Mouse (Mus musculus): ENCODE data around the gene Fpr1. TPM values are rescaled to one million over a fixed set of nuclear protein-coding genes. Genes with fewer than 3 reads are reported as not detected.
"Not testable (repeated sequence)": the region's sequence is repeated elsewhere in the genome, so short reads cannot be mapped to it uniquely, and the experiment has no call there.

Gene Fpr1
- polyA plus RNA-seq (2015; fragmentation: Nextera tagmentation; extraction: Ambion mirVana) = 1.7 TPM in 2 replicates

GRCm38 (mm10) chr17:17883840-17884239 is at the start of gene Fpr1:
Gene Fpr1 (minus strand): TSS chr17:17883940.
- no peaks in the 10 kb centered on the region for H3K4me1 ChIP-seq (replicated peaks; ENCODE audit: control insufficient read depth, insufficient read depth, low read length)
- H3K9ac ChIP-seq (ENCODE audit: low read length) = no peak within 1 kb of the TSS
- no peak within 1 kb of the TSS for H3K27ac ChIP-seq (ENCODE audit: low read length)
- H3K9me3 ChIP-seq (ENCODE audit: control insufficient read depth, low read length) = no peaks in the 10 kb centered on the region
- H3K27me3 ChIP-seq (ENCODE audit: control insufficient read depth, insufficient read depth, low read depth, low read length) = no peaks in the 10 kb centered on the region
- H3K4me3 ChIP-seq (ENCODE audit: low read length) = no peak within 1 kb of the TSS
- no peak for ATAC-seq (ENCODE audit: low read depth)
- no peak within 1 kb of the TSS for H3K4me2 ChIP-seq (ENCODE audit: low read depth, low read length)
- WGBS = 38% methylated on average over 1 of the region's 1 CpGs
- H3K36me3 ChIP-seq (ENCODE audit: control insufficient read depth, insufficient read depth, low read length) = no peaks in the 10 kb centered on the region

DNA sequence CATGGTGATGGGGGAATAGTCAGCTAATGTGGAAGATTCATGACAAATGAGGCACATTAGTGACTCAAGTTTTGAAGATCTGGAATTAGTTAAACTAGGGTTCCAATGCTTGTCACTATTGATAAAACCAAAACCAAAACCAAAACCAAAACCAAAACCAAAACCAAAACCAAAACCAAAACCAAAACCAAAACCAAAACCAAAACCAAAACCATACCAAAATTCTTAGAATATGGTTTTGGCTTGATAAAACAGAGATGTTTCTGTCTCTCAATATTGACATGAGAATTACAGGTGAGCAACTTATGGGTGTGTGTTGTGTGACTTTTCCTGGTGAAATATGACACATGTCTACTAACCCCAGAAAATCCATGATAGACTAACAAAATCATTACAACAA is 34.0 kb upstream of the Fpr1 start:
- H3K9ac ChIP-seq (ENCODE audit: low read length) = no peak overlapping the region
- no peaks in the 10 kb centered on the region for H3K4me1 ChIP-seq (replicated peaks; ENCODE audit: control insufficient read depth, insufficient read depth, low read length)
- ATAC-seq (ENCODE audit: low read depth) = no peak
- H3K27me3 ChIP-seq (ENCODE audit: control insufficient read depth, insufficient read depth, low read depth, low read length) = no peaks in the 10 kb centered on the region
- no peak overlapping the region for H3K4me3 ChIP-seq (ENCODE audit: low read length)
- H3K9me3 ChIP-seq (ENCODE audit: control insufficient read depth, low read length) = no peaks in the 10 kb centered on the region
- no peaks in the 10 kb centered on the region for H3K36me3 ChIP-seq (ENCODE audit: control insufficient read depth, insufficient read depth, low read length)
- H3K4me2 ChIP-seq (ENCODE audit: low read depth, low read length) = no peak overlapping the region
- no peak overlapping the region for H3K27ac ChIP-seq (ENCODE audit: low read length)

DNA sequence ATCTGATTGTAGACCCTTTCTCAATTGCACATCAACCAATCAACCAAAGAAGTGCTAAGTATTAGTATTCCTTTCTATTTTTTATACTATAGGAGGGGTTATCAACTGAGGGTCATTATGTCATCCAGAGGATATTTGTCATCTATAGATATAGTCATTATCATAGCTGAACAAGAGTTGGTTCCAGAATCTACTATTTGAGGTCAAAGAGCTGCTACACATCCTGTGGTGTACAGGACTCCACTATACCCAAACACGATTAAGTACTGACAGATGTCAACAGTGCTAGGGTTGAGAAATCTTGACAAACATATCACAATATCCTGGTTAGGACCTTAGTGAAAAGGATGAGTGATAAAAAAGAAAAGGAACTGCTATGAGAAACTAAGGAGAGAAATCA is 33.6 kb upstream of the Fpr1 start:
- Histone ChIP-seq H3K9me3 (ENCODE audit: control insufficient read depth, low read length) (no peaks in the 10 kb centered on the region), H3K4me3 (ENCODE audit: low read length) (no peak overlapping the region), H3K27ac (ENCODE audit: low read length) (no peak overlapping the region), H3K4me1 (replicated peaks; ENCODE audit: control insufficient read depth, insufficient read depth, low read length) (no peaks in the 10 kb centered on the region), H3K4me2 (ENCODE audit: low read depth, low read length) (no peak overlapping the region), H3K36me3 (ENCODE audit: control insufficient read depth, insufficient read depth, low read length) (no peaks in the 10 kb centered on the region), H3K27me3 (ENCODE audit: control insufficient read depth, insufficient read depth, low read depth, low read length) (no peaks in the 10 kb centered on the region), H3K9ac (ENCODE audit: low read length) (no peak overlapping the region)
- no peak for ATAC-seq (ENCODE audit: low read depth)
- 76% methylated on average over 1 of the region's 1 CpGs for WGBS

DNA sequence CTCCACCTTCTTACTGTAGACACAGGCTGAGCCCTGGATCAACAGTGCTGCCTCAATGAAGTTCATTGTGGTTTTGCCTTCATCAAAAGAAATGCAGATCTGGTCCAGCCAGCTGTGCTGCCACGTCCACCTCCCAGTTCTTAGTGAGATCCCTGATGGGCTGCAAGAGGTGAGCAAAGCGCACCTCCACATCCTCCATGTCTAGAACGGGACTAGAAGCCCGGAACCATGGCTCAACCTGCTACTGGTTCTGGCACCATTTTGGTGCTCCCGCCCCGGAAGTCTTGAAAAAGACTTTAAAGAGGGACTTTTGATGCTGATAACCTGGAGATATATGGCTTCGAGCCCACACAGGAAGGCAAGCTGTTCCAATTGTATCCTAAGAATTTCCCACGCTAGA is 28.9 kb upstream of the Fpr1 start:
- 79% methylated on average over 8 of the region's 8 CpGs for WGBS
- not testable (repeated sequence) for H3K27ac ChIP-seq (ENCODE audit: low read length); ATAC-seq (ENCODE audit: low read depth); H3K4me3 ChIP-seq (ENCODE audit: low read length); H3K4me1 ChIP-seq (replicated peaks; ENCODE audit: control insufficient read depth, insufficient read depth, low read length); H3K4me2 ChIP-seq (ENCODE audit: low read depth, low read length); H3K9me3 ChIP-seq (ENCODE audit: control insufficient read depth, low read length); H3K27me3 ChIP-seq (ENCODE audit: control insufficient read depth, insufficient read depth, low read depth, low read length); H3K36me3 ChIP-seq (ENCODE audit: control insufficient read depth, insufficient read depth, low read length); H3K9ac ChIP-seq (ENCODE audit: low read length)

DNA sequence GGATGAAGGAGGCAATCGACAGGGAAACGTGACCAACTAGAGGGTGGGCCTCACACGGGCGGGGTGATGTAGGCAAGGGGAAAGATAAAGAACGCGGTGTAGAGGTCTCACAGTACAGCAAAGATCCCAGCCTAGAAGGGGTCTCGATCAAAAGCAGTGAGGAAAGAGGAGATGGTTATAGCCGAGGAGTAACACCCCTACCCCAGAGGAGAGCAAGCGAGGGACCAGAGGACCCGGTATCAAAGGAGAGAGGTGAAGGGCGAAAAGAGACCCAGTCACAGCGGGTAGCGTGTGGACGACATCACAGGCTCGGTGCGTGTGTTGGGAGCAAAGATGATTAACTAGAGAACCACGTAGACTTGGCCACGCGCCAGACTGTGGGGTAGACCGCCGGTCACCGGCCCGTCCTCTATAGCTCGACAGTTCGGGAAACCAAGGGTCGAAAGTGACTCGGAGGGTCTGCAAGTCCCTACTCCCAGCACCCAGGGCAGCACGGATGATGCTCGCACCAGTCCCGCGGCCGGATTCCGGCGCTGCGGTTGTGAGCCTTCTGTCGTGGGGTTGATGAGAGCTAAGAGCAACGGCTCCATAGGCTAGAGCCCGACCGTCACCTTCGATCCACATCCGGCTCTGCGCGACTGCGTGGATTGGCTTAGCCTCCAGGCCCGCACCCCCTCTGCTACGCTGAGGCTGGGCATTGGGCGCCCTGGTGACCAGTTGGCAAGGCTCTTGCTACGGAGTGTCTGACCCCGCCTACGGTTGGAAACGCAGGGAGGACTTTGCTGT is 26.1 kb upstream of the Fpr1 start:
- H3K36me3 ChIP-seq (ENCODE audit: control insufficient read depth, insufficient read depth, low read length) = no peaks in the 10 kb centered on the region
- H3K4me3 ChIP-seq (ENCODE audit: low read length) = peak overlapping the region; percentile 41
- peak overlapping the region; percentile 58 for H3K4me2 ChIP-seq (ENCODE audit: low read depth, low read length)
- H3K4me1 ChIP-seq (replicated peaks; ENCODE audit: control insufficient read depth, insufficient read depth, low read length) = no peaks in the 10 kb centered on the region
- no peak overlapping the region for H3K27ac ChIP-seq (ENCODE audit: low read length)
- WGBS = 17% methylated on average over 51 of the region's 51 CpGs
- peak; percentile 100 for ATAC-seq (ENCODE audit: low read depth)
- no peaks in the 10 kb centered on the region for H3K27me3 ChIP-seq (ENCODE audit: control insufficient read depth, insufficient read depth, low read depth, low read length)
- H3K9ac ChIP-seq (ENCODE audit: low read length) = peak overlapping the region; percentile 38
- no peaks in the 10 kb centered on the region for H3K9me3 ChIP-seq (ENCODE audit: control insufficient read depth, low read length)

DNA sequence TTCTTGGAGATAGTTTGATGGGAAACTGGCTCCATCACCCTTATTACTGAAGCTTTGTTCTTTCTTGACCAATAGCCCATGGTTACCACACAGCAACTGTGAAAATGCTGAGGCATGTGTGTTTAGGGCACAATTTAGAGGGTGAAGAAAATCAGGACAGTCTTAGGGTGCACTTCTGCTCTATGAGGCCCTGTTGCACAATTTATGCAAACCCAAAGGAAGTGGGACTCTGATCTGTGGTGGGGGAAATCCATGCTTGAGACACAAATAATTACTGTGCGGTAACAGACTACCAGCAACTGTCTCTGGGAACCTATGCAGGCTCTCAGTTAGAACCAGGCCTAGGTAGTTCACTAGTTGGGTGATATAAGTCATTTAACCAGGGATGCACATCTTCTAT is 17.0 kb upstream of the Fpr1 start:
- ATAC-seq (ENCODE audit: low read depth) = no peak
- no peak overlapping the region for H3K9ac ChIP-seq (ENCODE audit: low read length)
- H3K9me3 ChIP-seq (ENCODE audit: control insufficient read depth, low read length) = no peaks in the 10 kb centered on the region
- H3K4me1 ChIP-seq (replicated peaks; ENCODE audit: control insufficient read depth, insufficient read depth, low read length) = no peaks in the 10 kb centered on the region
- WGBS = 80% methylated on average over 1 of the region's 1 CpGs
- H3K4me2 ChIP-seq (ENCODE audit: low read depth, low read length) = no peak overlapping the region
- no peaks in the 10 kb centered on the region for H3K27me3 ChIP-seq (ENCODE audit: control insufficient read depth, insufficient read depth, low read depth, low read length)
- H3K27ac ChIP-seq (ENCODE audit: low read length) = no peak overlapping the region
- H3K4me3 ChIP-seq (ENCODE audit: low read length) = no peak overlapping the region
- H3K36me3 ChIP-seq (ENCODE audit: control insufficient read depth, insufficient read depth, low read length) = no peaks in the 10 kb centered on the region

DNA sequence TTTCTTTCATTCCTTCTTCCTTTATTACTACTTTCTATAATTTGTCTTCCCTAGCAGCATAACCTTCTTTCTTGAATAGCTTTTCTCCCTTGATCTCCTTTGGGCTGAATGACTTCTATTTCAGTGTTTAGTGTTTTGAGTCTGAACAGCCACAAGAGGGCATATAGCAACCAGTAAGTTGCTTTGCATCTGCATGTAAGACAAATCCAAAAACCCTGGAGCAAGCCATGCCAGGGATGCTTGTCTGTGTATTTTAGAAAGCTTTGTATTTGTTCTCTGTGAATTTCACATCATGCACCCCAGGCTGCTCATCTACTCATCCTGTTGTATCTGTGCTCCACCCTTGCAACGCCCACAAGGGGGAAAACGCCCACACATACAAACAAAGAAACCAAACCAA is 15.5 kb upstream of the Fpr1 start:
- no peak overlapping the region for H3K4me2 ChIP-seq (ENCODE audit: low read depth, low read length)
- H3K9me3 ChIP-seq (ENCODE audit: control insufficient read depth, low read length) = no peaks in the 10 kb centered on the region
- H3K9ac ChIP-seq (ENCODE audit: low read length) = no peak overlapping the region
- no peaks in the 10 kb centered on the region for H3K27me3 ChIP-seq (ENCODE audit: control insufficient read depth, insufficient read depth, low read depth, low read length)
- 71% methylated on average over 2 of the region's 2 CpGs for WGBS
- no peak overlapping the region for H3K4me3 ChIP-seq (ENCODE audit: low read length)
- H3K36me3 ChIP-seq (ENCODE audit: control insufficient read depth, insufficient read depth, low read length) = no peaks in the 10 kb centered on the region
- no peak overlapping the region for H3K27ac ChIP-seq (ENCODE audit: low read length)
- ATAC-seq (ENCODE audit: low read depth) = no peak
- no peaks in the 10 kb centered on the region for H3K4me1 ChIP-seq (replicated peaks; ENCODE audit: control insufficient read depth, insufficient read depth, low read length)

GRCm38 (mm10) chr17:17896039-17896438 is 12.3 kb upstream of the Fpr1 start:
- no peaks in the 10 kb centered on the region for H3K9me3 ChIP-seq (ENCODE audit: control insufficient read depth, low read length)
- no peaks in the 10 kb centered on the region for H3K4me1 ChIP-seq (replicated peaks; ENCODE audit: control insufficient read depth, insufficient read depth, low read length)
- no peak overlapping the region for H3K4me3 ChIP-seq (ENCODE audit: low read length)
- no peak for ATAC-seq (ENCODE audit: low read depth)
- H3K27ac ChIP-seq (ENCODE audit: low read length) = no peak overlapping the region
- no peak overlapping the region for H3K4me2 ChIP-seq (ENCODE audit: low read depth, low read length)
- H3K9ac ChIP-seq (ENCODE audit: low read length) = no peak overlapping the region
- no peaks in the 10 kb centered on the region for H3K36me3 ChIP-seq (ENCODE audit: control insufficient read depth, insufficient read depth, low read length)
- no peaks in the 10 kb centered on the region for H3K27me3 ChIP-seq (ENCODE audit: control insufficient read depth, insufficient read depth, low read depth, low read length)
- under 1% methylated on average over 4 of the region's 4 CpGs for WGBS

DNA sequence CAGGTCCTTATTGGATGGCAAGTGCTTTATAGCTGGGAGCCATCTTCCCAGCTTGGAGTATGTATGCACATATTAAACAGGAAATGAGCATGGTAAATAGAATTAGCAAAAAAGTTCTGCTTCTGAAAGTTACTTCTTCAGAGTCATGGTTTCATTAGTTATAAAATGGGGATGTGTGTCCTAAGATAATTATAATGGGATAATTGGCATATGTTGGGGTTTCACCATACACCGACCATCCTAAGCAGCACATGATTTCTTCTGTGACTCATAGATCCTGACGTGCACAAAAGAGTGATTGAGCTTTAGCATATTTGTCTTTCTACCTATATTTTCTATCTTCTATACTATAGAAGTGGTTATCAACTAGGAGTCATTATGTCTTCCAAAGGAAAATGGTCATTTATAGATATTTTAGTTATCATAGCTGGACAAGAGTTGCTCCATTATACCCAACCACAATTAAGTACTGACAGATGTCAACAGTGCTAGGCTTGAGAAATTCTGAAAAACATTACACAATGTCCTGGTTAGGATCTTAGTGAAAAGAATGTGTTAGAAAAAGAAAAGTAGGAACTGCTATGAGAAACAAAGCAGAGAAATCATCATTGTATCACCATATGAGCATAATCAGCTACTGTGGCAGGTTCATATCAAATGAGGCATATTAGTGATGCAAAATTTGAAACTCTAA is 6.1 kb upstream of the Fpr1 start:
- H3K9ac ChIP-seq (ENCODE audit: low read length) = no peak overlapping the region
- H3K4me3 ChIP-seq (ENCODE audit: low read length) = no peak overlapping the region
- 83% methylated on average over 2 of the region's 2 CpGs for WGBS
- H3K36me3 ChIP-seq (ENCODE audit: control insufficient read depth, insufficient read depth, low read length) = no peaks in the 10 kb centered on the region
- no peaks in the 10 kb centered on the region for H3K4me1 ChIP-seq (replicated peaks; ENCODE audit: control insufficient read depth, insufficient read depth, low read length)
- no peaks in the 10 kb centered on the region for H3K27me3 ChIP-seq (ENCODE audit: control insufficient read depth, insufficient read depth, low read depth, low read length)
- no peaks in the 10 kb centered on the region for H3K9me3 ChIP-seq (ENCODE audit: control insufficient read depth, low read length)
- H3K4me2 ChIP-seq (ENCODE audit: low read depth, low read length) = no peak overlapping the region
- ATAC-seq (ENCODE audit: low read depth) = no peak
- no peak overlapping the region for H3K27ac ChIP-seq (ENCODE audit: low read length)

Measured in lung, embryonic 16.5 days (tissue).